Mouse (Mus musculus): Measurements from ENCODE around the gene Brsk1. TPM values are rescaled to one million over a fixed set of nuclear protein-coding genes. Genes with fewer than 3 reads are reported as not detected.

Gene Brsk1
- polyA plus RNA-seq (2017; shearing (Covaris generic)) = not detected

GRCm38 (mm10) chr7:4690387-4690786, at the start of gene Brsk1:
TSS of gene Brsk1 (plus strand) at chr7:4690604.

DNA sequence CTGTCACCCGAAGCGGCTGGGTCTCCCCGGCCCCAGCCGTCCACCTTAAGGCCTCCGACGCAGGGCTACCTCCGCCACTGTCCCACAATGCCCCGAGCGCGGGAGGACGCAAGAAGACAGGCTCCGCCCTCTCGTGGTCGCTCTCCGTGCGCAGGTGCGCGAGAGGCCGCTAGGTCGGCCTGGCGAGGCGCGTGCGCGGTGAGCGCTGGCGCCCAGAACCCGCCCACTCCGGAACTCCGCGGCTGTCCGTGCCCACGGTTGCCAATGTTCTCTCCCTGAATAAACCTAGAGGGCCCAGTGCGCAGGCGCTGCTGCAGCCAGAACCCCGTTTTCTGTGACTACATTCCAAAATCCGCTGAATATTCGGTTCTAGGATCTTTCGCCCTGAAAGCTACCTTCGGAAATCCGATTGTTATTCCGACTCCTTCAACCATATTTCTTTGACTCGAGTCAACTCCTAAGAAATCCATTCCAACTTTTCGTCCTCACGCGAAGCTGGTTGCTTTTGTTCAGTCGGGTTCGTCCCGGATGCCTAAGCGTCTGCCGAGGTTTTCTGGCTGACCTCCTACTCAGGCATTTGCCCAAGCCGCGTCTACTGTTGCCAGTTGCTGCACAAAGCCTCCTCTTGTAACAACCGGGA, 31.4 kb upstream of the Brsk1 start, which contains the start of gene Ppp6r1:
Gene Ppp6r1, minus strand, starts transcription at position 108 of the 640 bp plus-strand sequence.

DNA sequence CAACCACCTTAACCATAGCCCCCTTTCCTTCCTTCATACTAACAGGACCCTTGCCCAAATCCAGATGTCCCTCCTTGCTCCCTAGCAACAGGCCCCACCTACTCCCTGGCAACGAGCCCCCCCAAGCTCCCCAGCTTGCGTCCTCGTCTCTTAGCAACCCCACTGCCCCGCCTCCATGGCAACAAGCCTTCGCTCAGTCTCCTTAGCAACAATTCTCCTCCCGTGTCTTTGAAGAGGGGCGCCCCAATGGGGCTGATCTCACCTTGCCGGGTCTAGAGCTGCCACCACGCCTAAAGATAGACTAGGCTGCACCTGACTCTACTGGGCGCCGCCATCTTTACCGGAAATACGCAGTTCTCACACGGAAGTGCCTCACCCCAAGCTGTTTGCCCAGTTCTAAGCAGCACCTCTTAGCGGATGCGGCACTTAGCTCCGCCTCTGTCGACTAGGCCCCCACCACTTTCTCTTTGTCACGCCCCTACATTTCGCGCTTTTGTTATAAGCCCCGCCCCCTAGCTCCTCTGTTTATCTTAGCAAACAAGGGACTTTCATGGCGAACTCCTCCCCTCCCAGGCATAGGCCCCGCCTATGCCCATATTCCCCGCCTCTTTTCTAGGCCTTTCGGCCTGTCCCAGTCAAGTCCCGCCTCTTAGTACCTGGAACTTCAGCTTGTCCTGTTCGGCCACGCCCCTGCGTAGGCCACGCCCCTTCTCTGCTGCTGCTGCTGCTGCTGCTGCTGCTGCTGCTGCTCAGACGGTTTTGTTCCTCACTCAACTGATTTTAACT, 5.6 kb upstream of the Brsk1 start, which contains the start of gene Hspbp1:
Gene Hspbp1, minus strand, starts transcription at position 437 of the 786 bp plus-strand sequence.

GRCm38 (mm10) chr7:4725169-4725568, 34.8 kb downstream of the Brsk1 start, which contains the start of gene Tmem150b:
TSS of gene Tmem150b (minus strand) at chr7:4725249.

GRCm38 (mm10) chr7:4739544-4740275, 49.3 kb downstream of the Brsk1 start, which contains the start of gene Kmt5c:
TSS of gene Kmt5c (plus strand) at chr7:4740115.

GRCm38 (mm10) chr7:4752821-4753570, 62.6 kb downstream of the Brsk1 start, which contains the start of gene Cox6b2:
TSS of gene Cox6b2 (minus strand) at chr7:4753094.

Other genes starting within 250 kb of the Brsk1 start
- 4.9 TPM for gene Rdh13, start 245.0 kb upstream of the Brsk1 start, polyA plus RNA-seq (2017; shearing (Covaris generic))
- gene Eps8l1, start 229.9 kb upstream of the Brsk1 start, polyA plus RNA-seq (2017; shearing (Covaris generic)) = 20.0 TPM
- gene Ppp1r12c, start 188.9 kb upstream of the Brsk1 start, polyA plus RNA-seq (2017; shearing (Covaris generic)) = 168 TPM
- 5.3 TPM for gene Tnnt1, start 174.2 kb upstream of the Brsk1 start, polyA plus RNA-seq (2017; shearing (Covaris generic))
- gene Tnni3, start 166.4 kb upstream of the Brsk1 start, polyA plus RNA-seq (2017; shearing (Covaris generic)) = 0.47 TPM
- gene Dnaaf3, start 158.2 kb upstream of the Brsk1 start, polyA plus RNA-seq (2017; shearing (Covaris generic)) = 0.39 TPM
- gene Syt5, start 143.1 kb upstream of the Brsk1 start, polyA plus RNA-seq (2017; shearing (Covaris generic)) = 0.16 TPM
- not detected for gene Ptprh, start 86.6 kb upstream of the Brsk1 start, polyA plus RNA-seq (2017; shearing (Covaris generic))
- 11.1 TPM for gene Tmem86b, start 59.2 kb upstream of the Brsk1 start, polyA plus RNA-seq (2017; shearing (Covaris generic))
- 300 TPM for gene Ppp6r1, start 31.6 kb upstream of the Brsk1 start, polyA plus RNA-seq (2017; shearing (Covaris generic))
- 77.3 TPM for gene Hspbp1, start 5.5 kb upstream of the Brsk1 start, polyA plus RNA-seq (2017; shearing (Covaris generic))
- 0.11 TPM for gene Tmem150b, start 34.6 kb downstream of the Brsk1 start, polyA plus RNA-seq (2017; shearing (Covaris generic))
- 33.5 TPM for gene Kmt5c, start 49.5 kb downstream of the Brsk1 start, polyA plus RNA-seq (2017; shearing (Covaris generic))
- gene Cox6b2, start 62.5 kb downstream of the Brsk1 start, polyA plus RNA-seq (2017; shearing (Covaris generic)) = 3.4 TPM
- gene Fam71e2, start 80.7 kb downstream of the Brsk1 start, polyA plus RNA-seq (2017; shearing (Covaris generic)) = not detected
- gene Il11, start 92.3 kb downstream of the Brsk1 start, polyA plus RNA-seq (2017; shearing (Covaris generic)) = not detected
- gene Tmem190, start 92.3 kb downstream of the Brsk1 start, polyA plus RNA-seq (2017; shearing (Covaris generic)) = not detected
- 13.4 TPM for gene Tmem238, start 99.1 kb downstream of the Brsk1 start, polyA plus RNA-seq (2017; shearing (Covaris generic))
- gene Rpl28, start 102.3 kb downstream of the Brsk1 start, polyA plus RNA-seq (2017; shearing (Covaris generic)) = 323 TPM
- gene Ube2s, start 122.0 kb downstream of the Brsk1 start, polyA plus RNA-seq (2017; shearing (Covaris generic)) = 106 TPM
- not detected for gene Shisa7, start 154.1 kb downstream of the Brsk1 start, polyA plus RNA-seq (2017; shearing (Covaris generic))
- 33.3 TPM for gene Isoc2b, start 179.7 kb downstream of the Brsk1 start, polyA plus RNA-seq (2017; shearing (Covaris generic))
- gene Isoc2a, start 186.5 kb downstream of the Brsk1 start, polyA plus RNA-seq (2017; shearing (Covaris generic)) = 1.1 TPM
- not detected for gene Gm36210, start 215.9 kb downstream of the Brsk1 start, polyA plus RNA-seq (2017; shearing (Covaris generic))
- gene Zfp628, start 224.6 kb downstream of the Brsk1 start, polyA plus RNA-seq (2017; shearing (Covaris generic)) = 2.6 TPM
- gene Nat14, start 231.4 kb downstream of the Brsk1 start, polyA plus RNA-seq (2017; shearing (Covaris generic)) = 0.79 TPM
- 0.17 TPM for gene Ssc5d, start 235.2 kb downstream of the Brsk1 start, polyA plus RNA-seq (2017; shearing (Covaris generic))

Data from CD4-positive, CD25-positive, alpha-beta regulatory T cell (primary cell).